Mouse (Mus musculus): Measurements from ENCODE around the gene Gm12830. TPM values are rescaled to one million over a fixed set of nuclear protein-coding genes. Genes with fewer than 3 reads are reported as not detected.

The Gm12830 gene
- polyA plus RNA-seq, 1 experiment from 2014 or later: not detected

- Histone ChIP-seq H3K4me1 (peaks cover 17% of the 10 kb centered on the region), H3K9me3 (no peaks in the 10 kb centered on the region), H3K36me3 (replicated peaks) (no peaks in the 10 kb centered on the region), H3K27ac (no peak overlapping the region), H3K4me3 (no peak overlapping the region), H3K27me3 (ENCODE audit: poor library complexity, severe bottlenecking) (peaks cover 100% of the 10 kb centered on the region)
- no peak for DNase-seq (ENCODE audit: extremely low spot score, low spot score)
- 83% methylated on average over 7 of the region's 7 CpGs for WGBS
Measured at GRCm38 (mm10) chr4:114798041-114798624, 23.4 kb upstream of the Gm12830 start.

DNA sequence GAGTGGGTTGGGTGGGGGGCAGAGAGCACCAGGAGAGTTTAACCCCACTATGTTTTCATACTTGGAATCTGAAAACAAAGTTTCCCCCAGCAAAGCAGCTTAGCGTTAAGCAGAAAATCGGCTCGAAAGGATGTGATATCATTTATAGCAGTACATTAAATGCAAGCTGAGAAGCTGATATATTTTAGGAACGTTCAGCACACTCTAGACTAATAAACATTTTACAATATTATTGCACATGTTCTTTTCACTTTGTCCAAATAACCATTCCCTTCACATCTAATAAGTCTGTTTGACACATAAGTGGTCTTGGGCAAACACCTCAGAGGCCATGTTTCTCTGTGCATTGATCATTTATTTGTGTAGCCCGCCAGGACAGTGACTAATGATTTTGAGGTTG lies 17.4 kb upstream of the Gm12830 start:
- WGBS: 91% methylated on average over 5 of the region's 5 CpGs
- DNase-seq (ENCODE audit: extremely low spot score, low spot score): no peak
- Histone ChIP-seq H3K9me3 (no peaks in the 10 kb centered on the region), H3K36me3 (replicated peaks) (no peaks in the 10 kb centered on the region), H3K27me3 (ENCODE audit: poor library complexity, severe bottlenecking) (peaks cover 87% of the 10 kb centered on the region), H3K4me1 (no peaks in the 10 kb centered on the region), H3K27ac (no peak overlapping the region), H3K4me3 (no peak overlapping the region)

DNA sequence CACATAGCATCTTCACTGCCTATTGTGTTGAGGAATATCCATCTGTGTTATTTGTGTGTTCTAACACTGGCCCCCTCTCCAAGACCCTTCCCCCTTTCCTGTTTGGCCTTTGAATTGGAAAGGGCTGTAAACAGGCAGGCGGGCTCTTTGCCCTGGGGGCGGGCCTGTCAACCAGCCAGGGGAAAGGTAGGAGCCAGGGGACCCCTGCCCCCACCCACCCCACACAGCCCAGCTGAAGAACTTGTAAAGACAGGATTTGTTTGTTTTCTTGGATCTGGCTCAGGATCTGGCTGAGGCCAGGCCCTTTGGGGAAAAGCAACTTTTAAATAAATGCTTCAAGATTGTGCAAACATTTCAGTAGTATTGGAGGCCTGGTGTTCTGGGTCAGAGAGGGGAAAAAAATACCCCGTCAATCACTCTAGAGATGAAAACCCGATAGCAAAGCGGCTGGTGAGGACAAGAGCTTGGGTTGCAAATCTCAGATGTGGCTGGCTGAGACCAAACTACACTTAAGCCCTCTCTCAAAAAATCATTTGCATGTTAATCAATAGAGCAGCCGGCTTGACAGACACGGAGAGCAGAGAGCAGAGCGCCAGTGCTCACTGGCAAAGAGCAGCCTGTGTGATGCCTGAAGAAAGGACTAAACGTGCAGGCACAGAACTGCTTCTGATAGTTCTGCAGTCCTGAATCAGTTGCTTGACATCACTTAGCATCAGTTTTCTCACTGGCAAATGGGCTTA lies 2.4 kb upstream of the Gm12830 start:
- no peaks in the 10 kb centered on the region for H3K36me3 ChIP-seq (replicated peaks)
- DNase-seq (ENCODE audit: extremely low spot score, low spot score): no peak
- H3K27me3 ChIP-seq (ENCODE audit: poor library complexity, severe bottlenecking): peaks cover 98% of the 10 kb centered on the region
- H3K4me1 ChIP-seq: peaks cover 43% of the 10 kb centered on the region
- no peaks in the 10 kb centered on the region for H3K9me3 ChIP-seq
- H3K4me3 ChIP-seq: no peak overlapping the region
- 8% methylated on average over 9 of the region's 9 CpGs for WGBS
- H3K27ac ChIP-seq: peak overlapping the region; percentile 53

- Histone ChIP-seq H3K4me3 (no peak overlapping the region), H3K4me1 (peaks cover 5% of the 10 kb centered on the region; the same call in 1 of the 2 replicates), H3K36me3 (replicated peaks) (no peaks in the 10 kb centered on the region), H3K27me3 (ENCODE audit: poor library complexity, severe bottlenecking) (peaks cover 60% of the 10 kb centered on the region), H3K9me3 (no peaks in the 10 kb centered on the region), H3K27ac (no peak overlapping the region)
- no peak for DNase-seq (ENCODE audit: extremely low spot score, low spot score)
- WGBS: 84% methylated on average over 10 of the region's 10 CpGs
Measured at GRCm38 (mm10) chr4:114834770-114835581, 13.5 kb downstream of the Gm12830 start.

GRCm38 (mm10) chr4:114841336-114841920 lies 19.9 kb downstream of the Gm12830 start:
- Histone ChIP-seq H3K4me1 (peaks cover 23% of the 10 kb centered on the region), H3K27ac (no peak overlapping the region), H3K36me3 (replicated peaks) (no peaks in the 10 kb centered on the region), H3K27me3 (ENCODE audit: poor library complexity, severe bottlenecking) (peaks cover 93% of the 10 kb centered on the region), H3K4me3 (no peak overlapping the region), H3K9me3 (peaks cover 6% of the 10 kb centered on the region)
- DNase-seq (ENCODE audit: extremely low spot score, low spot score): no peak
- 54% methylated on average over 9 of the region's 9 CpGs for WGBS

- Histone ChIP-seq H3K4me3 (peak overlapping the region; percentile 58; the same call in 1 of the 2 replicates), H3K9me3 (peaks cover 6% of the 10 kb centered on the region), H3K36me3 (replicated peaks) (no peaks in the 10 kb centered on the region), H3K27me3 (ENCODE audit: poor library complexity, severe bottlenecking) (peaks cover 91% of the 10 kb centered on the region), H3K4me1 (peaks cover 22% of the 10 kb centered on the region), H3K27ac (no peak overlapping the region; the same call in 1 of the 2 replicates)
- no peak for DNase-seq (ENCODE audit: extremely low spot score, low spot score)
- WGBS: 4% methylated on average over 9 of the region's 11 CpGs
Measured at GRCm38 (mm10) chr4:114842376-114842960, 20.9 kb downstream of the Gm12830 start.

DNA sequence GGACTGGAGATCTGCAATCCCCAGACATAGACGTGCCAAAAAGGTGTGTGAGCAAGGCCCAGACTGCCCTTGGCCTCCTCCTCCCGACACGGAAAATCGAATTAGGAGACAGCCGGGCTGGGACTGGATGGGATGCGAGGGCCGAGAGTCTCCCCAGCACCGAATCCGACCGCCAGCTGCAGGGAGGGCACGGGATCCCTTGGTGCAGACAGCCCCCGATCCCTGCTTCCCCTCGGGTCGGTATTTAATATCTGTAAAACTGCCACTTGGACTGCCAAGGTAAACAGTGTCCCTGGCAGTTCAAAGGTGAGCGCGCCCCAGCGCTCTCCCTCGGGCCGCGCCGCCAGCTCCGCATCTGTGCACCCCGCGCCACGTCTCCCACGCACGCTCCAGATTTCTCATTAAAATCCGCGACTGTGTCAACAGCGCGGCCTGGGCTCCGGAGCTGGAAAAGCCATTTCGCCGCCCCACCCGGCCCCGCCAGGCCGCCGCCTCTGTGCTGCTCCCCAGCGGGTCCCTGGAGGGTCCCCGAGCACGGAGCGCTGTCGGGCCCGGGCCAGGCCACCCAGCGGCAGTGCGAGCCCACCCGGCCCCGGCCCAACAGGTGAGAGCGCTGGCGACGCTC lies 21.7 kb downstream of the Gm12830 start:
- H3K36me3 ChIP-seq (replicated peaks): no peaks in the 10 kb centered on the region
- H3K9me3 ChIP-seq: peaks cover 6% of the 10 kb centered on the region
- peaks cover 22% of the 10 kb centered on the region for H3K4me1 ChIP-seq
- WGBS: under 1% methylated on average over 51 of the region's 51 CpGs
- peak overlapping the region; percentile 66 for H3K27ac ChIP-seq
- DNase-seq (ENCODE audit: extremely low spot score, low spot score): peak; percentile 42
- H3K27me3 ChIP-seq (ENCODE audit: poor library complexity, severe bottlenecking): peaks cover 84% of the 10 kb centered on the region
- peak overlapping the region; percentile 58 for H3K4me3 ChIP-seq

GRCm38 (mm10) chr4:114844600-114844999 lies 23.1 kb downstream of the Gm12830 start:
- Histone ChIP-seq H3K36me3 (replicated peaks) (no peaks in the 10 kb centered on the region), H3K9me3 (peaks cover 6% of the 10 kb centered on the region), H3K27ac (no peak overlapping the region), H3K27me3 (ENCODE audit: poor library complexity, severe bottlenecking) (peaks cover 80% of the 10 kb centered on the region), H3K4me1 (peaks cover 22% of the 10 kb centered on the region), H3K4me3 (no peak overlapping the region)
- DNase-seq (ENCODE audit: extremely low spot score, low spot score): no peak
- WGBS: 48% methylated on average over 1 of the region's 1 CpGs

DNA sequence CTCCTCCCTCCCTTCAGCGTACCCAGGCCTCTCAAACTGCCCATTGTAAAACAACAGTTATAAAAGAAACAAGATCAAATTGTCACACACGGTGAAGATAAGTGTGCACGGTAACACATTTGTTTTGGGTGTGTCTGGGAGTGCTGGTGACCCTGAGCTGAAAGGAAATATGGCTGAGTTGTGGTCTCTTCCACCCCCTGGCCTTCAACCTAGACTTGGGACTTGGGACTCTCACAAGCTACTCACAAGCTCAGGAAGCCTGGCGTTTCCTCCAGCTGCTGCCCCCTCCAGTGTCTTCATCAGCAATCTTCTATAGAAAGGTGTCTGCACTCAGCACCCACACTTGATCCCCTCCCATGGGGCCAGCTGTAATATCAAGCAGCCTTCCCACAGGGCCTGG lies 24.1 kb downstream of the Gm12830 start:
- peaks cover 6% of the 10 kb centered on the region for H3K9me3 ChIP-seq
- peaks cover 22% of the 10 kb centered on the region for H3K4me1 ChIP-seq
- H3K4me3 ChIP-seq: no peak overlapping the region
- no peak overlapping the region for H3K27ac ChIP-seq
- DNase-seq (ENCODE audit: extremely low spot score, low spot score): no peak
- H3K27me3 ChIP-seq (ENCODE audit: poor library complexity, severe bottlenecking): peaks cover 72% of the 10 kb centered on the region
- no peaks in the 10 kb centered on the region for H3K36me3 ChIP-seq (replicated peaks)
- 56% methylated on average over 4 of the region's 4 CpGs for WGBS

- peaks cover 61% of the 10 kb centered on the region for H3K27me3 ChIP-seq (ENCODE audit: poor library complexity, severe bottlenecking)
- peaks cover 6% of the 10 kb centered on the region for H3K9me3 ChIP-seq
- 73% methylated on average over 6 of the region's 6 CpGs for WGBS
- H3K4me3 ChIP-seq: no peak overlapping the region
- no peak for DNase-seq (ENCODE audit: extremely low spot score, low spot score)
- no peaks in the 10 kb centered on the region for H3K36me3 ChIP-seq (replicated peaks)
- H3K27ac ChIP-seq: no peak overlapping the region
- H3K4me1 ChIP-seq: peaks cover 22% of the 10 kb centered on the region
Measured at GRCm38 (mm10) chr4:114846723-114847122, 25.2 kb downstream of the Gm12830 start.

DNA sequence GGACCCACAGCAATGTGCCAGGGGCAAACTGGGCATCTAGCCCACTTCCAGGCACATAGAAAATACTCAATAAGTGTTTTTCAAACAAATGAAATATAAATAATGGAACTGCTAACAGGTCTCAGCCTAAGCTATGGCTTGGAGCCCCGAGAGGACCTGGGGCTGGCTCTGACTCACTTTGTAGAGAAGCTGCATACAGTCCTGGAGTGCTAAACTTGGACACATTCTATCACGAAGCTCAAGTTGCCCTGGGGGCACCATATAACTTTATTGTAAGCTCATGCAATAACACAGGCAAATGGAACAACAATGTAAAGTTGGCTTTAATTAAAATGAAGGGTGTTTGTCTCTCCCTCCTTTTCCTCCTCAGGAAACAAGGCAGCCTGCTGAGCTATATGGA lies 32.4 kb downstream of the Gm12830 start:
- DNase-seq (ENCODE audit: extremely low spot score, low spot score): no peak
- Histone ChIP-seq H3K36me3 (replicated peaks) (no peaks in the 10 kb centered on the region), H3K27me3 (ENCODE audit: poor library complexity, severe bottlenecking) (peaks cover 6% of the 10 kb centered on the region; the same call in 1 of the 2 replicates), H3K9me3 (no peaks in the 10 kb centered on the region), H3K27ac (no peak overlapping the region), H3K4me1 (peaks cover 4% of the 10 kb centered on the region; the same call in 1 of the 2 replicates), H3K4me3 (no peak overlapping the region)
- WGBS: 81% methylated on average over 2 of the region's 2 CpGs

GRCm38 (mm10) chr4:114858426-114858825 lies 36.9 kb downstream of the Gm12830 start:
- no peak overlapping the region for H3K4me3 ChIP-seq
- no peaks in the 10 kb centered on the region for H3K9me3 ChIP-seq
- H3K27me3 ChIP-seq (ENCODE audit: poor library complexity, severe bottlenecking): peaks cover 12% of the 10 kb centered on the region; the same call in 1 of the 2 replicates
- no peak for DNase-seq (ENCODE audit: extremely low spot score, low spot score)
- H3K36me3 ChIP-seq (replicated peaks): no peaks in the 10 kb centered on the region
- WGBS: 29% methylated on average over 5 of the region's 5 CpGs
- H3K27ac ChIP-seq: no peak overlapping the region
- peaks cover 7% of the 10 kb centered on the region; the same call in 1 of the 2 replicates for H3K4me1 ChIP-seq

All from forebrain, embryonic 10.5 days (tissue).